Mouse (Mus musculus) heart, adult 11 months (tissue): ENCODE results near the gene Acp7.
A peak's percentile ranks its signal among the peaks of the same experiment; 100 is the strongest.

ENCODE experiments used
- DNase-seq: peaks from one replicate; pipeline ENCODE4 v3.0.0; 2022

Acp7 gene

DNA sequence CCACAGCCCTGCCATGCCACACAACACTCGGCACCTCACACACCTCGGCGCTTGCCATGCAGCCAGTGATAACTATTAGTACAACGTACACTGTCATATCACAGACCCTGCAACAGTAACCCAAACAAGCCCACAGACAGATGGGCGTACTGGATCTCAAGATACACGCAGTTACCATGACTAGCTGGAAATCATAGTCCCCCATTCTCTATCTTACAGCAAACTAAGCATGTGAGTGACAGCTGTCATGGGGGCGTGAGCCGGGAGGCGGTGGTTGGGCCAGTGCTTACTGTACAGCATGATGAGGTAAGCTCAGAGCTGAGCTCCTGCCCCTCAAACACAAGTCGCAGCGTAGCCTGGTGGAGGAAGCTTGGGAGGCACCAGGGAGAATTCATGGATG is 55.5 kb downstream of the Acp7 start:
- no peak for DNase-seq

DNA sequence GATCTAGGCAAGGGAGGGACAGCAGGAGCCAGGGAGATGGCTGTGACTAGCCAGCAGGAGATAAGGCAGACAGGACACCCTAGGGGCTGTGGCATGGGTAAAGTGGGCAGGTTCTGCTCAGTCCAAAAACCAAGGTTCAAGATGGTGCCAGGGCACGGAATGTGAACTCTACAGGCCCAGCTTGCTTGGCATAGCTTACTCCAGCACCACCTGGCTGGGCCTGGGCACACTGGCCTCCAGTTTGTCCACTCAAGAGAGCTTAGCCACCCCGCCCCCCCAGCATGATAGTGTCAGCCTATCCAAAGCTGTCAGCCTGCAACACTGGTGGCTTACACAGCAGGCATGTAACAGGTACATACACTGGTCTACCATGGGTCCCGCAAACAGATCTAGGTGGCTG is 57.9 kb downstream of the Acp7 start:
- DNase-seq = no peak

DNA sequence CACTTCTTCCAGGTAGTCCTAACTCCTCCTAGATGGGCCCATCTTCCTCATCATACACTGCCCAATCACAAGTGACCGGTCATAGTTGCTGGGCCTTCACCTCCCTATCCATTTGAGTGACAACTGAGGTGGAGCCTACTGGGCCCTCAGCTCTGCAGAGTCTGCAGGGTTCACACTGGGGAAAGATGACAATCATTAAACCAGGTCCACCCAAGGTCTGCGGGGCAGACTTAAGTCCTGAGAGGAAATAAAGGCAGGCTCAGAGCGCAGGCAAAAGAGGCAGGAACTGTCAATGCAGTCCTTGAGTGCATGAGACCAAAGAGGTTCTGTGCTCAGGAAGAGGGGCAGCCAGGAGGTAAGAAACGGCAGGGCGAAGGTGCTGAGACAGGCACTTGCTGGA is 58.4 kb downstream of the Acp7 start:
- DNase-seq = no peak

DNA sequence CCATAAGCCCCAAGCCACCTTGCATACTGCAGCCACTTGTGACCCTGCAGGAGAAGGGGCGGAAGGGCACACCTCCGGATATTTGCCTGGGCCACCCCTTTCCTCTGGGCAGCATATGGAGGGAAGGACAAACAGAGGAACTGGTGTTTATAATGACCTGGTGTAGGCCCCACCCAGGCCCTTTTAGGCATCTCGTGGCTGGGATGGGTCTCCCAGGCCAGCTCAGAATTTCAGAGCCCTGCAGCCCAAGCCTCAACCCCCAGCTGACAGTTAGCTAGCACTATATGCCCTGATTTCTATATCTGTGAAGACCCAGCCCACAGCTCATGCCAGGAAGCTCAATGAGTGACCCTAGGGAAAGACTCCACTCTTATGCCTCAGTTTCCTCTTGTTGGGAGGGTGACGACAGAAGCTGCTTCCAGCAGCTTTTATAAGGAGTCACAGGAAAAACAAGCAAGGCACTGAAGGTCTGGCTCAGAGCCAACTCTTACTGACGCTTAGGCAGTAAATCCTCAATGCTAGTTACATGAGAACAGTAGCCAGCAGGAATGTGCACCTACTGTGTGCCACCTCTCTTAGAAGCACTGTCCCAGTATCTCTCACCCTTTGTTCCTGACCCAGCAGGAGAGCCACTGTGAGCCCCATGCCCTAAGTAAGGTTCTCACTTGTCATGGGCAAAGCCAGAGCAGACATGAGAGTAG is 60.0 kb downstream of the Acp7 start:
- no peak for DNase-seq

DNA sequence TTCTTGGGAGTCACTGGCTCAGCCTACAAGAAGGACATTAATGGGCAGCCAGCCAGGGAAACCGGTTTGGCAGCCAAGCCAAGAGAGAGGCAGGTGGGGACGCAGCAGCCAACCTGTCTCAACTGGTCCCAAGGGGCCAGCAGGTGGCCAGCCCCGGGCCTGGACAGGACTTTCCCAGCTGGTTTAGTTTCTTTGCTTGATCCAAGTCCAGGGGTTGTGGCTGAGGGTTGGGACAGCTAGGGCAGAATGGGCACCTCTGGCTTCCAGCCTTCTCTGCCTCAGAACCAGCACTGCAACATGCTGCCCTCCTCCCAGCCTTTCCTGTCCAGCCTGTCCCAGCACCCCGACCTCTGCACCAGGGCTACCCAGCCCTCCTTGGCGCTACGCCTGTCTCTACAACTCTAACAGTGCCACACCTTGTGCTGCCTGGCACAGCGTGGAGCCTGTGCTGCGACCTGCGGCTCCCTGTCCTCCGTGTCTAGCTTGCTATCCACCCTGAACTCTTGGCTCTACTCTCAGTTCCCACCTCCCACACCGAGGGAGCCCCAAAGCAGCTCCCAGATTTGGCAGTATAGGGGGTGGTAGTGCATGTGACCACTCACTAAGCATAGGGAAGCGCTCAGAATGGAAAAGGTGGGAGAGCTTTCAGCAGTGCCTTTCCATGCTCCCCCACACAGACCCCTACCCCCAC is 60.7 kb downstream of the Acp7 start:
- DNase-seq = peak; percentile 95

DNA sequence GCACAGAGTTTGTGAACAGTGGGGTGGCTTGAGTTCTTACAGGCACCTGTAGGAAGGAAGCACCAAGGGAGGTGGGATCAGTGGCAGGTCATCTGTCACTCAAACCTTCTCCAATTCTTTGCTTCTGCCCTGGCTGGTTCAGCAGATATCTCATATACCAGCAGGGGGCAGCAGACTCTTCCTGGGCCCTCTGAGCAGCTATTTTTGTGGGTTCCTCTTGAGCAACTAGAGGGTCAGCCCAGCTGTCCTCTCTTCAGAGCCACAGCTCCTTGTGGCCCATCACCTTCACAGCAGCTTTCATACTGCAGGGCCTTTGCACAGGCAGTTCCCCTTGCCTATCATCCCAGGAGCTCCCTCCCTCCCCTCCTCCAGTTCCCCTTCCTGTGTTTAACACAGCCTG is 62.9 kb downstream of the Acp7 start:
- peak; percentile 92 for DNase-seq

DNA sequence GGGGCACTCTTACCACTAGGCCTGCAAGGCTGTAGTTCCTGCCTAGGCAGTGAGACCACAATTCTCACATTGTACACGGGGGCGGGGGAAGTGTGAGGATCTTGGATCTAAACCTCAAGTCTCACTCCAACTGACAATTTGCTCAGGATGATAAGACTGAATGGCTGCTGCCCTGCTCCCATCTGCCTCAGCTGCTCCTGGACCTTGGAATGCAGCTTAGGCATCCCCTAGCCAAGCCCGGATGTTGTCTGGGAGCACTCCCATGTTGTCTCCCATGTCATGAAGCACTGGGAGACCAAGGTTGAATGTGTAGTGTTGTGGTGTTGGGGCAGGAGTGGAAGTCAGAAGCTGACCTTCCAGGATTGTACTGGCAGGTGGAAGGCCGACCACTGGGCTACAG is 63.6 kb downstream of the Acp7 start:
- no peak for DNase-seq

DNA sequence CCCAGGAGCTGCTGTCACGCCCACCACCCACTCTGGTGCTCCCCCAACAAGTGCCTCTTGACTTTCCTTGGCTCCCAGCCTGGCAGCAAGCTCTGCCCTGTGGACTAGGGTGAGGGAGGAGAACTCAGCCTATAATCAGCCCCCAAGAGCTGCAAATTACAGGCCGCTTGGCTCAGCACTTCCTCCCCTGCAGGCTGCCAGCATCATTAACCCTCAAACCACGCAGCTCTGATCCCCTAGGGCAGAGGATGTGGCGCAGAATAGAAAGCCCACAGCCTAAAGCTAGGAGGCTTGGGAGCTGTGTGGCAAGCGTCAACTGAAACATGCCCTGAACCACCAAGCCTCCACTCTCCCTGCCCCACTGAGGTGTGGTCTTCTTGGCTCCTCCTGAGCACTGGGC is 65.7 kb downstream of the Acp7 start:
- no peak for DNase-seq

DNA sequence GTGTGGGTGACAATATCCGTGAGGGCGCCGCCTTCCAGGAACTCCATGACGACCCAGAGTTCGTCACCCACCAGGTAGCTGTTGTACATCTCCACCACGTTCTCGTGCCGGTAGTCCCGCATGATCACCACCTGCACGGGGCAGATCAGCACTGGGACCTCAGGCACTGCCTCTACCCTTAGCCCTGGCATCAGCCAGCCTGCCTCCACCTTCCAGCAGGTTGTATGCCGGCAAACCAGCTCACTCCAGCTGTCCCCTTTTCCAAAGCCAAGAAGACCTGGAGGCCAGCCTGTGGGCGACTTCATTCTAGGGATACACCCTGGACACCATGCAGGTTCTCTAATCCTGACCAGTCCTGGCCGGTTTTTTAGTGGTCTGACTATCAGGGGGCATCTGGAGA is 68.2 kb downstream of the Acp7 start:
- DNase-seq = no peak

DNA sequence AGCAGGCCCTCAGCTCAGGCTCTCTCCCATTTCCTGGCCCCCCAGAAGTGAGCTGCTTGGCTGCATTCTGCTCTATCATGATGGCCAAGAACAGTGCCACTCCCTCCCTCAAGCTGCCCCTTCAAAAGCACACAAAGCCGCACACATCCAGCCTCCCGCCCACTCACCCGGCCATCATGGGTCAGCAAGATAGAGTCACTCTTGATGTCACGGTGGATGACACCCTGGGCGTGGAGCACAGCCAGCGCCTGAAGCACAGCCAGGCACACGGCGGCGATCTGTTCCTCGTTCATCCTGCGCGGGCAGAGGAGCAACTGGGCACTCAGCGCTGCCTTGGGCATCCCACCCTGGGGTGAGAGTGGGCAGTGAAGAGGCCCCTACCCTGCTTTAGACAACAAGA is 68.8 kb downstream of the Acp7 start:
- no peak for DNase-seq

DNA sequence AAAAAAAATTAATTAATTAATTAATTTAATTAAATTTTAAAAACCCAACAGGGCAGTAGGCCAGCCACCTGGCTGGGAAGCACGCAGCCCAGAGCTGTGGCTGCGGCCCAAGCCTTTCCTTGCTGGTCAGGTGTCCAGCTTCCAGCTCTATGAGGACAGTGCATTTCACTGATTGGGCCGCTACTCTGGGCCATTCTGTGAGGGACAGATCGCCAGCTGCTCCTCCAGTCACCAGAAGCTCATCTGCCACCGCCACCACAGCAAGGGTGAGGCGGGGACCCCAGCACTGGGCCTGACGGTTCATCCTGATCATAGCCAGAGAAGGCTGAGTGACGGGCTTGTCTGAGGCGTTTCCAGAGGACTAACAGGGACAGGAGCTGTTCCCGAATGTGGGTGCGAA is 69.2 kb downstream of the Acp7 start:
- no peak for DNase-seq

DNA sequence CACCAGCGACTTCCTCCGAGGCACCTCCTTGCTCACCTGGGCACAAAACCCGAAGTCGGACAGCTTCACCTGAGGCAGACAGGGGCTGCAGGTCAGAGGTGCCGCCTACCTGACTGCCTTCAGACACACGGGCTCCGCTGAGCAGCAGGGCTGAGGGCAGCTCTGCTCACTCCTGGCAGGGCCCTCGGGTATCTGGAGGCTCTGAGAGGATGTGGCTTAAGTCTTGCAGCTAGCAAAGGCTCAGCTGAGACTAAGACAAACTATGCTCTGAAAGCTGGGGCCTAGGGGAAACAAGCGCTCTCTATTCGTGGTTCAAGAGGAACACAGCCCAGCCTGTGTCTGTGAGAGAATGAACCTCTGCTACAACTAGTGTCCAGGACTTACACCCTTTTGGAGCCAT is 70.3 kb downstream of the Acp7 start:
- DNase-seq = no peak

DNA sequence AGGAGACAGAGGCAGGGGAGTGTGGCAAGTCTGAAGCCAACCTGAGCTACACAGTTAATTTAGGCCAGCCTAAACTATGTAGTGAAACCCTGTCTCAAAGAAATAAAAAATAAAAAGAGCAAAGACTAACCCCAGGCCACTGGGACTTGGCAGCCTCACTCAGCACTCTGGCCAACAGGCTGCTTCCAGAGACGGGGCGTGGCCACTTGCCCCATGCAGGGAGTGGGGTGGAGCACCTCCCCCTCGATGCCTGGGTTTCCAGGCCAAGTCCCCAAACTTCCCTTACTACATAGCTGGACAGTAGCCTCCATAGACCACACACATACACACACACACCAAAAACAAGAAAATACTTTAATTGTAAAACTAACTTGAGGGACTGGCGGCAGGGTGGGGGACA is 72.6 kb downstream of the Acp7 start:
- DNase-seq = peak; percentile 97

DNA sequence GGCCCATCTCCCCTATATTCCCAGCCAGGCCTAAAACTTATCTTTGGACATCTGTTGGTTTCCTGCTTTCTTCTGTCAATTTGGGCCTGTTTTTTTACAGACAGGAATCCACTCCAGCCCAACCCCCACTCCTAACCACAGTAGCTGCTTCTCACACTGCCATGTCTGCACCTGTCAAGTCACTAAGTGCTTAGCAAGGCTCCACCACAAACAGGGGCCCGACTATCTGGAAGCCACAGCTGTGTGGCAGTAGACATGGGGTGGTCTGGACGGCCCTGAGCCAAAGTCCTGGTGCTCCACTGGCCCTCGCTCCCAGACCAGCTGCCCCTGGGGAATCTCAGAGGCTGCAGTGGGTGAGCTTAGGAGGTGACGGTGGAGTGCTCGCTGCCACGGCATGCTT is 73.4 kb downstream of the Acp7 start:
- DNase-seq = no peak
